Mouse (Mus musculus) limb, embryonic 13.5 days (tissue): Measurements from ENCODE around the gene Itpkb. TPM values are rescaled to one million over a fixed set of nuclear protein-coding genes. Genes with fewer than 3 reads are reported as not detected.
"Not testable (repeated sequence)": the region's sequence is repeated elsewhere in the genome, so short reads cannot be mapped to it uniquely, and the experiment has no call there.

Experiments
- ATAC-seq: fragments of 200-750 bp; cut with Nextera tagmentation; 2 replicates; pipeline ENCODE4 v1.8.0; 2017; ENCODE audit warnings: low read depth, moderate number of reproducible peaks, moderate TSS enrichment; ENCODE audit not compliant: low FRiP score
- H3K27ac ChIP-seq: fragments of 300-500 bp; sonication (generic); 2 replicates; pipeline ENCODE4 v1.5.1; 2015; ENCODE audit warnings: inconsistent platforms, mild to moderate bottlenecking, moderate library complexity
- H3K27me3 ChIP-seq: fragments of 300-500 bp; sonication (generic); 2 replicates; pipeline ENCODE4 v1.6.1; 2015; ENCODE audit warnings: mild to moderate bottlenecking, inconsistent platforms
- H3K36me3 ChIP-seq: fragments of 300-500 bp; sonication (generic); 2 replicates; pipeline ENCODE4 v1.6.1; 2015; ENCODE audit warnings: inconsistent platforms, mild to moderate bottlenecking, moderate library complexity
- H3K4me1 ChIP-seq: fragments of 300-500 bp; sonication (generic); 2 replicates; pipeline ENCODE4 v1.6.1; 2015; ENCODE audit warnings: inconsistent platforms
- H3K4me2 ChIP-seq: fragments of 300-500 bp; sonication (generic); replicated peaks from 2 replicates; pipeline ENCODE4 v1.6.1; 2015; ENCODE audit warnings: inconsistent platforms, mild to moderate bottlenecking, moderate library complexity
- H3K4me3 ChIP-seq: fragments of 300-500 bp; sonication (generic); 2 replicates; pipeline ENCODE4 v1.5.1; 2015; ENCODE audit warnings: moderate library complexity, mild to moderate bottlenecking, inconsistent platforms
- H3K9ac ChIP-seq: fragments of 300-500 bp; sonication (generic); 2 replicates; pipeline ENCODE4 v1.6.1; 2015; ENCODE audit warnings: mild to moderate bottlenecking, inconsistent platforms
- H3K9me3 ChIP-seq: fragments of 300-500 bp; sonication (generic); 2 replicates; pipeline ENCODE4 v1.6.1; 2016; ENCODE audit warnings: inconsistent platforms
- WGBS: fragments of 180-500 bp; shearing (Covaris S2); methylation state at CpG from one replicate; pipeline ENCODE4 v1.1.7; 2015; 5-methylcytosine and 5-hydroxymethylcytosine counted together
- polyA plus RNA-seq: library from polyadenylated mRNA; unstranded; fragments of >200 nt; fragmentation: Nextera tagmentation; extraction: Ambion mirVana; gene quantifications from 2 replicates; pipeline ENCODE4 v1.2.1, GENCODE M21; 2015

Itpkb gene
- polyA plus RNA-seq, 1 experiment from 2014 or later, result 10.1 TPM

DNA sequence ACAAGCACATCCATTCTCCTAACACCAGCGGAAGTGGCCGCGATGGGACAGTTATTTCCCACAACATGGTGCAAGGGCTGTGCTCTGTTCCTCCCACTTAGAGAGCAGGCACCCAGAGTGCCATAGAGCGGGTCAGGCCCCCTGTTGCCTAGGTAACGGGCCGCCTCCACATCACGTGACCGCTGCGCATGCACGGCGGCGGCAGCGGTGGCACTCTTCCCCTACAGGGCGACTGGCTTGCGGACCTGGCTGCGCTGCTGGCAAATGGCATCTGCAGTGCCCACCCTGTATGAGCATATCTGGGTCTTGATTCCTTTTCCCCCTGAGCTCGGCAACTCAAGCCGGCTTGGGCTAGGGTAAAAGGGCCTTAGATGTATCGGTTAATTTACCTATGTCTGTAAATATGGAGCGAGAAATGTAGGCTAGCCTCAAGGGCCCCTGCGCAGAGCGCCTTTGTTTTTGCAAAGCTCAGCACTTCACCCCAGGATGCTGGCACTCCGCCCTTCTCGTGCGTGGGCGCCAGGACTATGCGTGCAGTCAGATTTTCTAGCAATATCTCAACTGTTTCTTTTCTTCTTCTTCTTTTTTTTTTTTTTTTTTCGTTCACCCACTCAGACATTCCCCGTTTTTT is 35.0 kb downstream of the Itpkb start:
- peak overlapping the region; percentile 50 for H3K4me3 ChIP-seq
- peaks cover 14% of the 10 kb centered on the region for H3K36me3 ChIP-seq
- no peaks in the 10 kb centered on the region for H3K27me3 ChIP-seq
- no peaks in the 10 kb centered on the region for H3K9me3 ChIP-seq
- peaks cover 38% of the 10 kb centered on the region for H3K4me1 ChIP-seq
- peak overlapping the region; percentile 80 for H3K4me2 ChIP-seq
- H3K27ac ChIP-seq, result peak overlapping the region; percentile 69
- WGBS, result 2% methylated on average over 29 of the region's 29 CpGs
- peak overlapping the region; percentile 68 for H3K9ac ChIP-seq
- peak; percentile 96 for ATAC-seq

DNA sequence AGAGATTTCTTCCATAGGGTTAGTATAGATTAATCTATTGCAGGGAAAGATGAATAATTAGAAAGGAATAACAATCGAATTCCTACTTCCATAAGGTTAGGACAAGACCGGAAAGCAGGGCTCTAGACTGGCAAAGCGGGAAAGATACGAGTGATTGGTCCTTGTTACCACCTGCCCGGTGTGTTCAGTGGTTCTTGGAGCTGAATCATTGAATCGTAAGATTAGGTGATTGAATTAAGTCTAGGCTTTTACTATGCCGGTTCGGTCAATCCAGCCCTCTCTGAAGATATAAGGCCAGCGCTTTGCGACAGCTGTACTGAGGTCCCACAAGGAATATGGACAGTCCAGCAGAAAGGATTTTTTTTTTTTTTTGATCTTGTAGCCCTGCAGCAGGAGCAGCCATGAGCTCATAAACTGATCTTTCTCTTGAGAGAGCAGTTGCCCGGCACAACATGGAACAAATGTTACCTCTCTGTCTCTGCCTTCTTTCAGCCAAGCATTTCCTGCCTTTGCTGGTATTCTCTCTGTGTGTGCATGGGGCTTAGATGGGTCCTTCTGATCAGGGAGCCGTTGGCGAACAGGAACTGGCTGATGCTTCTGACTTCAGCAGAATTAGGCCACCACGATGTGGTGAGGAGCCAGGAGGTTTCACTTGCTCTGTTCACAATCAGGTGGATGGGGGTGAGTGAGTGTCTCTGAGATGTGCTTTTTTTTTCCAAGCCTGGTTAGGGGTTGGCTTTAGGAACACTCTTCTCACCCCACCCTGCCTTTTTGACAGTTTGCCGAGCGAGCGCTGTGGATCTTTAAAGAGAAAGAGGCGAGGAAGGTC is 35.9 kb downstream of the Itpkb start:
- peaks cover 38% of the 10 kb centered on the region for H3K4me1 ChIP-seq
- H3K36me3 ChIP-seq, result peaks cover 6% of the 10 kb centered on the region; the same call in 1 of the 2 replicates
- H3K4me3 ChIP-seq, result peak overlapping the region; percentile 50; the same call in 1 of the 2 replicates
- H3K9ac ChIP-seq, result no peak overlapping the region
- peak overlapping the region; percentile 80 for H3K4me2 ChIP-seq
- H3K27ac ChIP-seq, result no peak overlapping the region; the same call in 1 of the 2 replicates
- no peak for ATAC-seq
- no peaks in the 10 kb centered on the region for H3K9me3 ChIP-seq
- 75% methylated on average over 18 of the region's 18 CpGs for WGBS
- no peaks in the 10 kb centered on the region for H3K27me3 ChIP-seq

DNA sequence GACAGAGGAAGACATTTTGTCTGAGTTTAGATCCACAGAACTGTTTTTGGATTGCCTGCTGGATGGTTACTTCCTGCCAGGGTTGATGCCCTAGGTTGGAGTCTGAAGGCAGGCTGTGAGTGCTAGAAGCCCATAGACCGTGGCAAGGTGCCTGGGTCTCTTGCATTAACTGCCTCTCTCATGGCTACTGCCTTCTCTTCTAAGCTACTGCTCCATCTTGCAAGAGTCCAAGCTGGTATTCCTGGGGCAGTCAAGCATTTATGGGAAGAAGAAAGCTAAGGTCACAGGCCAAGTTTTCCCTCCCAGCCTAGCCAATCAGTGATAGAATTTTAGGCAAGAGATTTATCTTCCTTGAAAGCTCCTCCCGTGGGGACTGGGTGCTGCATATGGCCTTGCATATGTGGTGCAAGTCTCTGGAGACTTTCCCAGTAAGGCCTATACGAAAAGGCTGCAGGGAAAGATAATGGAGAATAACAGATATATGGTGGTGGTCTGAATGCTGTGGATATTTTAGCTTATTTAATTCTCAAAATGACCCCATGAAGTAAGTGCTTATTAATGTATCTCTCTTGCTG is 36.8 kb downstream of the Itpkb start:
- Histone ChIP-seq H3K27me3 (no peaks in the 10 kb centered on the region), H3K4me2 (no peak overlapping the region), H3K4me3 (no peak overlapping the region), H3K9me3 (no peaks in the 10 kb centered on the region), H3K27ac (no peak overlapping the region), H3K4me1 (peaks cover 38% of the 10 kb centered on the region), H3K9ac (no peak overlapping the region), H3K36me3 (no peaks in the 10 kb centered on the region)
- 77% methylated on average over 3 of the region's 3 CpGs for WGBS
- no peak for ATAC-seq

GRCm38 (mm10) chr1:180367626-180368025 is 37.3 kb downstream of the Itpkb start:
- Histone ChIP-seq H3K9me3 (no peaks in the 10 kb centered on the region), H3K27ac (no peak overlapping the region), H3K36me3 (no peaks in the 10 kb centered on the region), H3K9ac (no peak overlapping the region), H3K4me1 (peaks cover 38% of the 10 kb centered on the region), H3K27me3 (no peaks in the 10 kb centered on the region), H3K4me2 (no peak overlapping the region), H3K4me3 (no peak overlapping the region)
- 67% methylated on average over 3 of the region's 3 CpGs for WGBS
- no peak for ATAC-seq

DNA sequence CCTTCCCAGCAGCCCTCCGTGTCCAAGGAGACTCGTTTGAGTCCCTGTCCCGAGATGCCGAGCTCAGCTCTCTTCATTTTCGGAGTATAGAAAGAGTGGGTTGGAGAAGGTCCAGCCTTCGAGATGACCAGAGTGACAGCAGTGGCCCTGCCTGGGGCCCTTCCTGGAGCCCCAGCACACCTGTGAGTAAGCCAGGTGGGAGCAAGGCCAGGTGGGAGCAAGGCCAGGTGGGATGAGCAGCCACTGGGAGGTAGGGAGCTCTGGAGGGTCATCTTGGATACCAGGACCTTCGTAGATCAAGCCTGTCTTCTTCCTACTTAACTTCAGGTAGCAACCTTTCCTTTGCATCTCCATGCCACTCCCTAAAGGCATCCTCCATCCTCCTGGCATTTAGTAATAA is 37.8 kb downstream of the Itpkb start:
- no peak for ATAC-seq
- Histone ChIP-seq H3K4me1 (peaks cover 38% of the 10 kb centered on the region), H3K9me3 (no peaks in the 10 kb centered on the region), H3K27me3 (no peaks in the 10 kb centered on the region), H3K9ac (no peak overlapping the region), H3K36me3 (no peaks in the 10 kb centered on the region), H3K4me2 (no peak overlapping the region), H3K4me3 (no peak overlapping the region), H3K27ac (no peak overlapping the region)
- 89% methylated on average over 7 of the region's 7 CpGs for WGBS

DNA sequence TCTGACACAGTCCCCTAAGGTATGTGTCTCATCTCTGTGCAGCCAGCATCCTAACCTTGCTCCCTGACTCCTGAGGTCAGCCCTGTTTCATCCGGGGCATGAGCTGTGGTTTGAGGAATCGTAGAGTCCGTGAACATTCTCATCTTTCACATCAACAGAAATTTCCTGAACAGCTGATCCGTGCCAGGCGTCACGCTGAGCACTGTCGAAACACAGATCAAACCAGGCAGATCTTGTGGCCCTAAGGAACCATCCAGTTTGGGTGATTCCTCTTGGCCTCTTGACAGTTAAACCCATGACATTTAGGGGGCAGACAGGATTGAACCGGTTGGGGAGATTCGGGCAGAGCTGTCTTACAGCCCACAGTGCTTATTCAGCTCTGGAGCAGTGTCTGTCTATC is 38.4 kb downstream of the Itpkb start:
- ATAC-seq, result no peak
- Histone ChIP-seq H3K4me1 (peaks cover 37% of the 10 kb centered on the region), H3K9ac (no peak overlapping the region; the same call in 1 of the 2 replicates), H3K9me3 (no peaks in the 10 kb centered on the region), H3K4me2 (no peak overlapping the region), H3K36me3 (no peaks in the 10 kb centered on the region), H3K4me3 (no peak overlapping the region), H3K27me3 (no peaks in the 10 kb centered on the region), H3K27ac (no peak overlapping the region)
- 77% methylated on average over 9 of the region's 9 CpGs for WGBS

DNA sequence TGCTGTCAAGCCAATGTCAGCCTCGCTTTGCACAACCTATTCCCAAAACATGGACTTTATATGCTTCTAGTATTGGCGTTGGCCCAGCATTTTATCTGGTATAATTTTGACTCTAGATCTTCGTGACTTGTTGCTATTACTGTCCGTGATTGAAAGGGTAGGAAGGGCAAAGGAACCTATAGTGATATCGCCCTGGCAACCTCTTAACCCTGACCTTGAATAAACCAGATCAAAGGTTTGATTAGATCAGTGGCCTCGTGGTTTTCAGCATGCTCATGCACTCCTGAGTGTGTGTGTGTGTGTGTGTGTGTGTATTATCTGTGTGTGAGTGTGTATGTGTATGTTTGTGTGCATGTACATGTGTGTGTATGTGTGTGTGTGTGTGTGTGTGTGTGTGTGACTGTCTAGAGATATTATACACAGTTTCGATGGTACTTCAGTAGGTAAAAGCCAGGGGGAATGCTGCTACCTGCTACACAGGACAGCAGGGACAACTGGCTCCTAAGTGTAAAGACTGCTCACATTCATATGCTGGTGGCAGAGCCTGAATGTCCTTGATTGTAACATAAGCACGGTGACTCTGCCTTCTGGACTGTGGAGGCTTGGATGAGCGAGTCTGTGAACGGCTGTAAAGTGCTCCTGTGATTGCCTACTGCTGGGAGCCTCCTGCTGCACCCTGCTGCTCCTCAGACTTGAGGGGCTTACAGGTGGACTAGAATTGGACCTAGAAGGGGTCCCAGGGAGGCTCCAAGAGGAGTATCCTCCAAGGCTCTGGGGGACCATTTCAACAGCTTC is 40.8 kb downstream of the Itpkb start:
- Histone ChIP-seq H3K27me3 (no peaks in the 10 kb centered on the region), H3K4me2 (no peak overlapping the region), H3K4me1 (peaks cover 33% of the 10 kb centered on the region), H3K36me3 (no peaks in the 10 kb centered on the region), H3K27ac (no peak overlapping the region), H3K9me3 (no peaks in the 10 kb centered on the region), H3K9ac (no peak overlapping the region), H3K4me3 (no peak overlapping the region)
- WGBS, result 74% methylated on average over 10 of the region's 10 CpGs
- no peak for ATAC-seq

DNA sequence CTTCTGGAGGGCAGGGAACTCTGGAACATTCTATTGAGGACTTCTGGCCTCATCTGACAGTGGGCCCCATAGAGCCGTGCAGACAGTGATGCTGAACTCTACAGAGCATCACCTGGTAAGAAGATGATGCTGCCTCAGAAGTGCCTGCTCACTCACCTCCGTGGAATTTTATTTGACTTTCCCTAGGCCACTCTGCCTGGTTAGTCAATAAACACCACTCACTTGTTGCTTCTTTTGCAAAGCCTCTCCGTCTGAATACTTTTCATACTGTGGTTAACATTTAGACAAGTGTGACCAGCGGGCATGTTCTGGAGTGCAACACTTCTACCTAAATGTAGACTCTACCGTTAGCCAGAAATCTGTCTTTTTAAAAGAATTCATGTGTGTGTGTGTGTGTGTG is 42.0 kb downstream of the Itpkb start:
- H3K9me3 ChIP-seq, H3K4me2 ChIP-seq, H3K9ac ChIP-seq, H3K27ac ChIP-seq, H3K4me3 ChIP-seq, H3K36me3 ChIP-seq, ATAC-seq, H3K27me3 ChIP-seq: not testable (repeated sequence)
- peaks cover 33% of the 10 kb centered on the region for H3K4me1 ChIP-seq
- 83% methylated on average over 5 of the region's 5 CpGs for WGBS

DNA sequence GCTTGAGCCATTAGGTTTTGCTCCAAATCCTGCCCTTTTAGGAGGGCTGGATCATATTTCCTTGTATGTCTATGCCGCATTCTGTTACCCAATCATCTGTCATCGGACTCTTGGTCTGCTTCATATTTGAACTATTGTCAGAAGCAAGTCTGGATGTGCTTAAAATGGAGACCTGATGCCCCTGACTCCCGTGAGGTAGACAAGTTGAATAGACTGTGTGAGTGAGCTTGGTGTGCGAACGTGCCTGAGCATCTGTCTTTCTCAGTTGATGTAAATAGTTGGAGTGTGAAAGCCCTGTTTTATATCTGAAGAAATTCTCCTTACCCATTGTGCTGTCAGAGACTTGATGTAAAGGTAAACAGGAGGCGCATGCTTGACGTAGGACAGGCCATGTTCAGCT is 46.3 kb downstream of the Itpkb start:
- H3K27me3 ChIP-seq, result no peaks in the 10 kb centered on the region
- 0 out of 2 replicates have a peak overlapping the region, but pooled peaks have one; percentile 10 for H3K27ac ChIP-seq
- H3K36me3 ChIP-seq, result no peaks in the 10 kb centered on the region
- H3K4me3 ChIP-seq, result no peak overlapping the region
- peaks cover 36% of the 10 kb centered on the region for H3K4me1 ChIP-seq
- H3K9ac ChIP-seq, result no peak overlapping the region
- H3K4me2 ChIP-seq, result no peak overlapping the region
- WGBS, result 62% methylated on average over 7 of the region's 7 CpGs
- no peak for ATAC-seq
- H3K9me3 ChIP-seq, result no peaks in the 10 kb centered on the region

DNA sequence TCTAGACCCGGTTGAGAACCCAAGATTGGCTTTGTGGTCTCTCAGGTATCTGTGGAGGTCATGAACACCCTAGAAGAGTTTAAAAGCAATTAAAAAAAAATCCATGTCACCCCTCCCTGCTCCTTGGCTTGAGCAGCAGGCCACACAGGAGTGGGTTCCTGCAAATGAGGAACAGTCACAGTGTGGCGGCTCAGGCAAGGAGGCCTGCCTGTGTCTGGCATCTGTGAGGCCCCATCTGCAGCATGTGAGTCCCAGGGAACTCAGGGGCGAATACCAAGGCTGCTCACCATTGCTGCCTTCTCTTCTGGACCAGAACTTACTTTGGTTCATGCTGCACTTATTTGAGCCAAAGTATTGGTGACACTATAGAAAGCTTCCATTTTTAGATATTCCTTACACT is 49.3 kb downstream of the Itpkb start:
- Histone ChIP-seq H3K36me3 (peaks cover 3% of the 10 kb centered on the region; the same call in 1 of the 2 replicates), H3K4me3 (no peak overlapping the region), H3K27me3 (no peaks in the 10 kb centered on the region), H3K4me1 (peaks cover 45% of the 10 kb centered on the region), H3K9me3 (no peaks in the 10 kb centered on the region), H3K9ac (0 out of 2 replicates have a peak overlapping the region, but pooled peaks have one; percentile 25), H3K4me2 (no peak overlapping the region), H3K27ac (peak overlapping the region; percentile 28; the same call in 1 of the 2 replicates)
- no peak for ATAC-seq
- WGBS, result 51% methylated on average over 3 of the region's 3 CpGs

DNA sequence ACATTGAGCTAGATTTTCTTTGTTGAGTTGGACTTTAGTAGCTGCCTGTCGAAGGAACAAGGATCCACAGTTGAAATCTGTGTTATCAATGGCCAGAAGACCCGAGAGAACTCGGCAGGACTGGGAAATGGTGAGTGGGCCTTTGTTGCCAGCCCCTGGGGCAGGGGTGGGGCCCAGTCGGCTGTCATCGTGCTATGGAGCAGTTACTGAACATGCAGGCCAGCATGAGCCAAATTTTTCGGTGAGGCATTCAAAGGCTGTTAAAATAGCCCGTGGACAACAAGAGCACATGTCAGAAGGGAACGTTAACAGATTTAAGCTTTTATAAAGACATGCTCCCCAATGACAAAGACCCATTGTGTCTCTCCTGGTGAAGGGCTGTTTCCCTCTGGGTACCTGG is 52.1 kb downstream of the Itpkb start:
- no peak overlapping the region for H3K27ac ChIP-seq

More for the DNA sequence above, 52.1 kb downstream of the Itpkb start:
- no peaks in the 10 kb centered on the region for H3K9me3 ChIP-seq
- H3K4me3 ChIP-seq, result no peak overlapping the region
- peaks cover 3% of the 10 kb centered on the region; the same call in 1 of the 2 replicates for H3K36me3 ChIP-seq
- no peak overlapping the region for H3K4me2 ChIP-seq
- H3K27me3 ChIP-seq, result no peaks in the 10 kb centered on the region
- ATAC-seq, result no peak
- WGBS, result 64% methylated on average over 8 of the region's 8 CpGs
- peaks cover 41% of the 10 kb centered on the region for H3K4me1 ChIP-seq
- no peak overlapping the region for H3K9ac ChIP-seq
